Mouse (Mus musculus): ENCODE results near the gene Sirt7.
A peak's percentile ranks its signal among the peaks of the same experiment; 100 is the strongest.

The Sirt7 gene

GRCm38 (mm10) chr11:120625152-120625775, at the start of gene Sirt7:
Gene Sirt7, minus strand, starts transcription at chr11:120625240.
- no peak for DNase-seq (ENCODE audit: extremely low spot score, low spot score)

GRCm38 (mm10) chr11:120673594-120674122, 48.6 kb upstream of the Sirt7 start:
- DNase-seq (ENCODE audit: extremely low spot score, low spot score): no peak

- peak; percentile 94 for DNase-seq (ENCODE audit: extremely low spot score, low spot score)
These were observed 47.9 kb upstream of the Sirt7 start, which contains the start of gene Aspscr1 for GRCm38 (mm10) chr11:120672687-120673593. Gene Aspscr1, plus strand, starts transcription at chr11:120672973.

- DNase-seq (ENCODE audit: extremely low spot score, low spot score): no peak
These were observed 41.6 kb upstream of the Sirt7 start for GRCm38 (mm10) chr11:120666617-120667016.

GRCm38 (mm10) chr11:120665406-120665805, 40.4 kb upstream of the Sirt7 start:
- DNase-seq (ENCODE audit: extremely low spot score, low spot score): no peak

- DNase-seq (ENCODE audit: extremely low spot score, low spot score): no peak
These were observed 38.7 kb upstream of the Sirt7 start for GRCm38 (mm10) chr11:120663714-120664113.

GRCm38 (mm10) chr11:120662759-120663158, 37.7 kb upstream of the Sirt7 start:
- DNase-seq (ENCODE audit: extremely low spot score, low spot score): no peak

GRCm38 (mm10) chr11:120661076-120661460, 36.0 kb upstream of the Sirt7 start, which contains the start of gene Notum:
Gene Notum, minus strand, starts transcription at chr11:120661175.
- peak; percentile 54 for DNase-seq (ENCODE audit: extremely low spot score, low spot score)

- DNase-seq (ENCODE audit: extremely low spot score, low spot score): peak; percentile 61
These were observed 35.4 kb upstream of the Sirt7 start for GRCm38 (mm10) chr11:120660301-120661075.

- DNase-seq (ENCODE audit: extremely low spot score, low spot score): peak; percentile 57
These were observed 34.7 kb upstream of the Sirt7 start for GRCm38 (mm10) chr11:120659509-120660300.

- peak; percentile 82 for DNase-seq (ENCODE audit: extremely low spot score, low spot score)
These were observed 33.9 kb upstream of the Sirt7 start for GRCm38 (mm10) chr11:120658876-120659410.

- no peak for DNase-seq (ENCODE audit: extremely low spot score, low spot score)
These were observed 32.3 kb upstream of the Sirt7 start for GRCm38 (mm10) chr11:120657301-120657700.

GRCm38 (mm10) chr11:120654741-120655140, 29.7 kb upstream of the Sirt7 start:
- DNase-seq (ENCODE audit: extremely low spot score, low spot score): no peak

- no peak for DNase-seq (ENCODE audit: extremely low spot score, low spot score)
These were observed 26.8 kb upstream of the Sirt7 start for GRCm38 (mm10) chr11:120651872-120652271.

GRCm38 (mm10) chr11:120648001-120648476, 23.0 kb upstream of the Sirt7 start, which contains the start of gene Myadml2:
Gene Myadml2, minus strand, starts transcription at chr11:120648158.
- peak; percentile 55 for DNase-seq (ENCODE audit: extremely low spot score, low spot score)

GRCm38 (mm10) chr11:120647047-120647830, 22.2 kb upstream of the Sirt7 start:
- DNase-seq (ENCODE audit: extremely low spot score, low spot score): no peak

- DNase-seq (ENCODE audit: extremely low spot score, low spot score): peak; percentile 96
These were observed 18.6 kb upstream of the Sirt7 start, which contains the start of gene Pycr1 for GRCm38 (mm10) chr11:120643601-120643987. Gene Pycr1, minus strand, starts transcription at chr11:120643769.

GRCm38 (mm10) chr11:120642939-120643600, 18.0 kb upstream of the Sirt7 start:
- DNase-seq (ENCODE audit: extremely low spot score, low spot score): no peak

- no peak for DNase-seq (ENCODE audit: extremely low spot score, low spot score)
These were observed 16.8 kb upstream of the Sirt7 start for GRCm38 (mm10) chr11:120641869-120642268.
